In genomic region chr5:129940736-129941494, GRCm38 (mm10) we compare ENCODE assay signal across 8 mouse cellular contexts. TPM values are rescaled to one million over a fixed set of nuclear protein-coding genes. Genes with fewer than 3 reads are reported as not detected.
DNase-seq lines count a peak whose midpoint lies in the region; ATAC-seq and TF ChIP-seq lines count a peak whose summit lies in the region.

No protein-coding gene starts in this region.

- H3K27me3 ChIP-seq in thymus, adult 2 months (ENCODE audit: control insufficient read depth, insufficient read depth, low read length) = no peaks in the 10 kb centered on the region
- H3K27me3 ChIP-seq in liver, embryonic 14.5 days (ENCODE audit: control insufficient read depth, insufficient read depth, low read length) = no peaks in the 10 kb centered on the region

- DNase-seq in CD4-positive, CD25-positive, alpha-beta regulatory T cell, adult 2 months (ENCODE audit: low read depth, low spot score) = peak; percentile 6
- no peak for DNase-seq in thymus, adult 2 months
- DNase-seq in thymus, postnatal 14 days = no peak
- no peak for DNase-seq in liver, embryonic 14.5 days (ENCODE audit: low read depth in 3 of 3, low spot score in 3 of 3)
- no peak for DNase-seq in right cerebral cortex, postnatal 10 days (ENCODE audit: low spot score in 2 of 2)
- no peak for DNase-seq in B cell, adult 2 months
- DNase-seq in urinary bladder, postnatal 14 days (ENCODE audit: low spot score) = no peak

- H3K4me1 ChIP-seq in thymus, adult 2 months (replicated peaks; ENCODE audit: control insufficient read depth, insufficient read depth, low read length) = no peaks in the 10 kb centered on the region
- H3K4me1 ChIP-seq in liver, embryonic 14.5 days (replicated peaks; ENCODE audit: control insufficient read depth in 2 of 2, insufficient read depth in 2 of 2, low read length in 1 of 2) = peaks cover 12 to 18% of the 10 kb centered on the region in 2 experiments

- H3K27ac ChIP-seq in thymus, adult 2 months (ENCODE audit: control insufficient read depth, insufficient read depth, low read length) = no peak overlapping the region
- H3K27ac ChIP-seq in liver, embryonic 14.5 days = peak overlapping the region; percentile 0

- peak overlapping the region; percentile 24 for H3K4me3 ChIP-seq in thymus, adult 2 months (ENCODE audit: control insufficient read depth, insufficient read depth, low read length)
- H3K4me3 ChIP-seq in liver, embryonic 14.5 days (ENCODE audit: insufficient read depth in 1 of 2, low read depth in 2 of 2, low read length in 2 of 2) = peak overlapping the region; percentile 57 to 74

- TF ChIP-seq POLR2A in thymus, adult 2 months (IDR thresholded peaks at IDR 0.05; ENCODE audit: control insufficient read depth, extremely low read depth, insufficient read depth, low read length, poor library complexity) = no peak

- no peaks in the 10 kb centered on the region for H3K36me3 ChIP-seq in thymus, adult 2 months (ENCODE audit: control insufficient read depth, insufficient read depth, low read length)
- H3K36me3 ChIP-seq in liver, embryonic 14.5 days (replicated peaks; ENCODE audit: control insufficient read depth, insufficient read depth, low read depth) = peaks cover 7% of the 10 kb centered on the region

- peak overlapping the region; percentile 36 for H3K9ac ChIP-seq in liver, embryonic 14.5 days (replicated peaks)

- H3K4me2 ChIP-seq in liver, embryonic 14.5 days (ENCODE audit: low read depth) = peak overlapping the region; percentile 64

- no peak for ATAC-seq in CD4-positive, CD25-positive, alpha-beta regulatory T cell, adult 4 months
- peak; percentile 20 for ATAC-seq in liver, embryonic 14.5 days (ENCODE audit: insufficient read depth)

- no peaks in the 10 kb centered on the region for H3K9me3 ChIP-seq in liver, embryonic 14.5 days (ENCODE audit: control insufficient read depth, low read length)

- TF ChIP-seq EP300 in liver, embryonic 14.5 days (IDR thresholded peaks at IDR 0.05; ENCODE audit: low read depth) = no peak

- no peak for TF ChIP-seq CTCF in thymus, adult 2 months (IDR thresholded peaks at IDR 0.05; ENCODE audit: borderline replicate concordance, control insufficient read depth, extremely low read depth, insufficient read depth, low read length, poor library complexity)
- no peak for TF ChIP-seq CTCF in liver, embryonic 14.5 days (IDR thresholded peaks at IDR 0.05; ENCODE audit: low read depth)

- under 1% methylated on average over 9 of the region's 9 CpGs for WGBS in thymus, adult 2 months
- WGBS in liver, embryonic 14.5 days (ENCODE audit: insufficient replicate concordance) = 2% methylated on average over 9 of the region's 9 CpGs

RNA-seq across cellular contexts. Expression of gene Vkorc1l1, which starts 0.9 kb away (rescaled TPM):
- 1 to 10 TPM; 5.0 to 6.2 TPM for polyA plus RNA-seq in CD4-positive, CD25-positive, alpha-beta regulatory T cell, adult 4 months (2017; shearing (Covaris generic))
- 20.9 and 24.2 TPM in 2 replicates for polyA plus RNA-seq in thymus, adult 2 months (2012; rRNA removed)
- polyA plus RNA-seq in liver, embryonic 14.5 days (2012; rRNA removed) = 16.5 and 16.6 TPM in 2 replicates
- polyA plus RNA-seq in liver, embryonic 14.5 days (2014; fragmentation: Nextera tagmentation; extraction: Ambion mirVana) = 16.2 and 17.5 TPM in 2 replicates

RNA-seq across cellular contexts. Expression of gene Nupr1l, which starts 32.6 kb away (rescaled TPM):
- polyA plus RNA-seq in CD4-positive, CD25-positive, alpha-beta regulatory T cell, adult 4 months (2017; shearing (Covaris generic)) = under 1 TPM in 1 of 2 experiments, not detected in 1; 0.51 TPM
- polyA plus RNA-seq in thymus, adult 2 months (2012; rRNA removed) = 3.4 and 3.5 TPM in 2 replicates
- 0.26 and 0.61 TPM in 2 replicates for polyA plus RNA-seq in liver, embryonic 14.5 days (2012; rRNA removed)
- 0.71 and 0.72 TPM in 2 replicates for polyA plus RNA-seq in liver, embryonic 14.5 days (2014; fragmentation: Nextera tagmentation; extraction: Ambion mirVana)

RNA-seq across cellular contexts. Expression of gene Phkg1, which starts 42.6 kb away (rescaled TPM):
- under 1 TPM; 0.33 to 0.67 TPM for polyA plus RNA-seq in CD4-positive, CD25-positive, alpha-beta regulatory T cell, adult 4 months (2017; shearing (Covaris generic))
- 1.3 and 3.6 TPM in 2 replicates for polyA plus RNA-seq in thymus, adult 2 months (2012; rRNA removed)
- 0.05 and 0.10 TPM in 2 replicates for polyA plus RNA-seq in liver, embryonic 14.5 days (2012; rRNA removed)
- polyA plus RNA-seq in liver, embryonic 14.5 days (2014; fragmentation: Nextera tagmentation; extraction: Ambion mirVana) = 0.10 and 0.18 TPM in 2 replicates

RNA-seq across cellular contexts. Expression of gene Zbed5, which starts 45.4 kb away (rescaled TPM):
- 1 to 10 TPM in 1 of 2 experiments, under 1 TPM in 1; 0.78 to 1.7 TPM for polyA plus RNA-seq in CD4-positive, CD25-positive, alpha-beta regulatory T cell, adult 4 months (2017; shearing (Covaris generic))
- polyA plus RNA-seq in thymus, adult 2 months (2012; rRNA removed) = 0.50 and 0.93 TPM in 2 replicates
- 0.43 and 0.70 TPM in 2 replicates for polyA plus RNA-seq in liver, embryonic 14.5 days (2012; rRNA removed)
- polyA plus RNA-seq in liver, embryonic 14.5 days (2014; fragmentation: Nextera tagmentation; extraction: Ambion mirVana) = 0.67 and 1.4 TPM in 2 replicates

RNA-seq across cellular contexts. Expression of gene Chchd2, which starts 53.6 kb away (rescaled TPM):
- polyA plus RNA-seq in CD4-positive, CD25-positive, alpha-beta regulatory T cell, adult 4 months (2017; shearing (Covaris generic)) = 100 to 1,000 TPM; 270 to 346 TPM
- polyA plus RNA-seq in thymus, adult 2 months (2012; rRNA removed) = 1,121 and 1,221 TPM in 2 replicates
- 452 and 500 TPM in 2 replicates for polyA plus RNA-seq in liver, embryonic 14.5 days (2012; rRNA removed)
- polyA plus RNA-seq in liver, embryonic 14.5 days (2014; fragmentation: Nextera tagmentation; extraction: Ambion mirVana) = 630 and 646 TPM in 2 replicates
